Mouse (Mus musculus) liver, embryonic 12.5 days (tissue): ENCODE measurements around the gene Palld. TPM values are rescaled to one million over a fixed set of nuclear protein-coding genes. Genes with fewer than 3 reads are reported as not detected.

Source experiments
- ATAC-seq: fragments of 200-750 bp; cut with Nextera tagmentation; 2 replicates; pipeline ENCODE4 v1.8.0; 2017; ENCODE audit warnings: moderate number of reproducible peaks, mild to moderate bottlenecking, moderate library complexity
- H3K27ac ChIP-seq: fragments of 300-500 bp; sonication (generic); 2 replicates; pipeline ENCODE4 v1.5.1; 2016; ENCODE audit warnings: mild to moderate bottlenecking
- H3K27me3 ChIP-seq: fragments of 300-500 bp; sonication (generic); replicated peaks from 2 replicates; pipeline ENCODE4 v1.6.1; 2016; ENCODE audit warnings: mild to moderate bottlenecking, moderate library complexity
- H3K36me3 ChIP-seq: fragments of 300-500 bp; sonication (generic); 2 replicates; pipeline ENCODE4 v1.6.1; 2016; ENCODE audit warnings: mild to moderate bottlenecking, moderate library complexity
- H3K4me1 ChIP-seq: fragments of 300-500 bp; sonication (generic); 2 replicates; pipeline ENCODE4 v1.6.1; 2016
- H3K4me2 ChIP-seq: fragments of 300-500 bp; sonication (generic); 2 replicates; pipeline ENCODE4 v1.6.1; 2016; ENCODE audit warnings: mild to moderate bottlenecking, moderate library complexity
- H3K4me3 ChIP-seq: fragments of 300-500 bp; sonication (generic); 2 replicates; pipeline ENCODE4 v1.5.1; 2016; ENCODE audit warnings: mild to moderate bottlenecking, moderate library complexity
- H3K9ac ChIP-seq: fragments of 300-500 bp; sonication (generic); 2 replicates; pipeline ENCODE4 v1.6.1; 2016; ENCODE audit warnings: mild to moderate bottlenecking, moderate library complexity
- H3K9me3 ChIP-seq: fragments of 300-500 bp; sonication (generic); replicated peaks from 2 replicates; pipeline ENCODE4 v1.6.1; 2016; ENCODE audit warnings: mild to moderate bottlenecking, moderate library complexity
- WGBS: fragments of 180-500 bp; shearing (Covaris S2); methylation state at CpG from one replicate; pipeline ENCODE4 v1.1.7; 2016; ENCODE audit not compliant: insufficient replicate concordance; 5-methylcytosine and 5-hydroxymethylcytosine counted together
- polyA plus RNA-seq: library from polyadenylated mRNA; unstranded; fragments of >200 nt; fragmentation: Nextera tagmentation; extraction: Ambion mirVana; gene quantifications from 2 replicates; pipeline ENCODE4 v1.2.1, GENCODE M21; 2016

Gene Palld
- polyA plus RNA-seq, 1 experiment from 2014 or later = 8.4 TPM

GRCm38 (mm10) chr8:61908303-61909215 is 6.1 kb upstream of the Palld start:
- H3K27ac ChIP-seq = no peak overlapping the region

DNA sequence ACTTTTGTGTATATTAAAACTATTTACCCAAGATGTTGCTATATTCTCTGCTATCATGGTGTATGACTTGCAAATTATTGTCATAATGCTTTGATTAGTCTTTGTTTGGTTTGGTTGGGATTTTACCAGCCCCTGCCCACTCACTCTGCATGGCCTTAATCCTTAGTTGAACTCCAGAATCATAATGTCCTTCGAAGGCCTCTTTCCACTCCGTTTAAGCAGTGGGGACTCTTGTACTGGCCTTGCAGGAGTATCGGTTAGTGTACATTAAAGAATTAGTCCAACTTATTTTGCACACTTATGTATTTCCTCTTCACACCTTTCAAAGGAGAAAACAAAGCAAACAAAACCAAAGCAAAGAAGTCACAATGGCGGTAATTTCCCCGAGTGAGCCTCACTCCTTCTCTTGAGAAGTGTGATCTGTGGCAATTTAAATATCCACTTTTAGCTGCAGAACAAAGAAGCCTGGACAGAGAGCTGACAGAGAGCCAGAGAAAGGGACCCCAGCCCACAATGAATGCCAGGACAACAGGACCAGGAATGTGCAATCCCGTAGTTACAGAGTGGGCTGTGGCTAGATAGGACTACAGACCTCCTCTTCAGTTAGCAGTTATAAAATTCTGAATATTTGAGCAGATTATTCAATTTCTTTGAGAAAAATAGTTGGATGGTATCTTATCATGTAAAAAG is 1.3 kb downstream of the Palld start:
- no peaks in the 10 kb centered on the region for H3K4me1 ChIP-seq
- 70% methylated on average over 6 of the region's 6 CpGs for WGBS
- H3K9ac ChIP-seq = no peak overlapping the region
- no peak for ATAC-seq
- no peak overlapping the region for H3K4me3 ChIP-seq
- H3K36me3 ChIP-seq = no peaks in the 10 kb centered on the region
- no peak overlapping the region for H3K4me2 ChIP-seq
- no peaks in the 10 kb centered on the region for H3K9me3 ChIP-seq
- H3K27me3 ChIP-seq = no peaks in the 10 kb centered on the region
- no peak overlapping the region for H3K27ac ChIP-seq

More at GRCm38 (mm10) chr8:61908303-61909215, 6.1 kb upstream of the Palld start:
- no peak overlapping the region for H3K4me3 ChIP-seq
- H3K9ac ChIP-seq = no peak overlapping the region
- 28% methylated on average over 13 of the region's 13 CpGs for WGBS
- no peaks in the 10 kb centered on the region for H3K4me1 ChIP-seq
- no peaks in the 10 kb centered on the region for H3K36me3 ChIP-seq
- no peaks in the 10 kb centered on the region for H3K27me3 ChIP-seq
- H3K4me2 ChIP-seq = no peak overlapping the region
- no peak for ATAC-seq
- H3K9me3 ChIP-seq = no peaks in the 10 kb centered on the region

DNA sequence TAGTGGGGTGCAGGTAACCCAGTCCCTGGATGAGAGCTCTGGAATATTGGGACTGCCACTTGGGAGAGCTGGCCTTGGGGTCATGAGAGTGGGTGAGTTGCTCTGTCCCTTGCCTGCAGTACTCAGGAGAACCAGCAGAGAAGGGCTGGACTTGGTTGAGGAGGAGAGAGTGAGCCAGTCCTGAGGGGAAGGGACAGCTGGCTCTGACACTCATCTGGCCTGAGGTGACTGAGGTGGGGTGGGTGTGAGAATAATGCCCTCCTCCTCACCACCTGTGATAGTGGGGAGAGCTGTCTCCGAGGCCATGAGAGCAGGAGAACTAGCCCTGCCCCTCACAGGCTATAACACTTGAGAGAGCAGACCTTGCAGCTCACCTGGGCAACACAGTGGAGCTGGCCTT is 5.1 kb downstream of the Palld start:
- WGBS = 35% methylated on average over 1 of the region's 1 CpGs
- no peak overlapping the region for H3K9ac ChIP-seq
- H3K27ac ChIP-seq = no peak overlapping the region
- ATAC-seq = no peak
- H3K9me3 ChIP-seq = no peaks in the 10 kb centered on the region
- no peaks in the 10 kb centered on the region for H3K4me1 ChIP-seq
- no peak overlapping the region for H3K4me3 ChIP-seq
- no peaks in the 10 kb centered on the region for H3K27me3 ChIP-seq
- H3K36me3 ChIP-seq = no peaks in the 10 kb centered on the region
- no peak overlapping the region for H3K4me2 ChIP-seq

GRCm38 (mm10) chr8:61896742-61897141 is 5.7 kb downstream of the Palld start:
- Histone ChIP-seq H3K4me1 (no peaks in the 10 kb centered on the region), H3K27me3 (no peaks in the 10 kb centered on the region), H3K4me2 (no peak overlapping the region), H3K27ac (no peak overlapping the region), H3K9ac (no peak overlapping the region), H3K4me3 (no peak overlapping the region), H3K36me3 (no peaks in the 10 kb centered on the region), H3K9me3 (no peaks in the 10 kb centered on the region)
- WGBS = 50% methylated on average over 1 of the region's 1 CpGs
- no peak for ATAC-seq

DNA sequence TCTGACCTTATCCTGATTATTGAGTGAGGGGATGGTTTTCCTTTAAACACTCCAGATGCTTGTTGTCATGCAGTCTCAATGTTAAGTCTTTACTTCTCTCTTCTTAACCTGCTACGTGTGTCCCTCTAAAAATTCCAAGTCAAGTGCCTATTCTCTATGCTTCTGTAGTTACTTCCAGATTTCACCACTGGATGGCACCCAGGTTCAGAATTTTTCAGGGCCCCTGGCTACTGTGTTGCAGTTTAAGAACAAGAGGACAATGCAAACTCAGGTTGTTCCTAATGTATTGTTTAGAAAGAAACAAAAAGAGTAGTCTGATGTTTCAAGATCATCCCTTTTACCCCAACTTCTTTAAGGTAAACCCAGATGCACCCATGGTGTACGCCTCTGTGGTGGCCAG is 8.4 kb downstream of the Palld start:
- H3K4me2 ChIP-seq = no peak overlapping the region
- whole genome bisulfite sequencing = 53% methylated on average over 2 of the region's 2 CpGs
- no peaks in the 10 kb centered on the region for H3K27me3 ChIP-seq
- ATAC-seq = no peak
- no peak overlapping the region for H3K4me3 ChIP-seq
- no peaks in the 10 kb centered on the region for H3K4me1 ChIP-seq
- no peaks in the 10 kb centered on the region for H3K9me3 ChIP-seq
- H3K9ac ChIP-seq = no peak overlapping the region
- no peaks in the 10 kb centered on the region for H3K36me3 ChIP-seq
- H3K27ac ChIP-seq = no peak overlapping the region

- Histone ChIP-seq H3K27me3 (no peaks in the 10 kb centered on the region), H3K4me3 (no peak overlapping the region), H3K9me3 (no peaks in the 10 kb centered on the region), H3K9ac (no peak overlapping the region), H3K36me3 (no peaks in the 10 kb centered on the region), H3K27ac (peak overlapping the region; percentile 10; the same call in 1 of the 2 replicates), H3K4me1 (peaks cover 3% of the 10 kb centered on the region; the same call in 1 of the 2 replicates), H3K4me2 (0 out of 2 replicates have a peak overlapping the region, but pooled peaks have one; percentile 26)
- ATAC-seq = no peak
- WGBS = 16% methylated on average over 7 of the region's 7 CpGs
These were observed 24.9 kb downstream of the Palld start for GRCm38 (mm10) chr8:61877607-61878006.

GRCm38 (mm10) chr8:61875290-61875689 is 27.2 kb downstream of the Palld start:
- H3K9me3 ChIP-seq = no peaks in the 10 kb centered on the region
- H3K27ac ChIP-seq = no peak overlapping the region
- ATAC-seq = no peak
- H3K9ac ChIP-seq = no peak overlapping the region
- no peaks in the 10 kb centered on the region for H3K27me3 ChIP-seq
- H3K4me2 ChIP-seq = no peak overlapping the region
- H3K4me3 ChIP-seq = no peak overlapping the region
- H3K36me3 ChIP-seq = no peaks in the 10 kb centered on the region
- peaks cover 3% of the 10 kb centered on the region; the same call in 1 of the 2 replicates for H3K4me1 ChIP-seq
- 3% methylated on average over 5 of the region's 5 CpGs for WGBS

GRCm38 (mm10) chr8:61873994-61874393 is 28.5 kb downstream of the Palld start:
- Histone ChIP-seq H3K4me1 (peaks cover 3% of the 10 kb centered on the region; the same call in 1 of the 2 replicates), H3K9ac (no peak overlapping the region), H3K9me3 (no peaks in the 10 kb centered on the region), H3K27ac (no peak overlapping the region), H3K4me3 (no peak overlapping the region), H3K36me3 (no peaks in the 10 kb centered on the region), H3K4me2 (no peak overlapping the region), H3K27me3 (no peaks in the 10 kb centered on the region)
- no peak for ATAC-seq
- 46% methylated on average over 9 of the region's 9 CpGs for WGBS

- no peak overlapping the region for H3K9ac ChIP-seq
- no peaks in the 10 kb centered on the region for H3K4me1 ChIP-seq
- H3K9me3 ChIP-seq = no peaks in the 10 kb centered on the region
- H3K36me3 ChIP-seq = no peaks in the 10 kb centered on the region
- no peaks in the 10 kb centered on the region for H3K27me3 ChIP-seq
- WGBS = 70% methylated on average over 3 of the region's 3 CpGs
- no peak for ATAC-seq
- no peak overlapping the region for H3K4me2 ChIP-seq
- H3K27ac ChIP-seq = no peak overlapping the region
- no peak overlapping the region for H3K4me3 ChIP-seq
These were observed 34.0 kb downstream of the Palld start for GRCm38 (mm10) chr8:61868481-61868880.

- Histone ChIP-seq H3K27ac (no peak overlapping the region), H3K4me1 (no peaks in the 10 kb centered on the region), H3K4me3 (no peak overlapping the region), H3K9ac (no peak overlapping the region), H3K9me3 (no peaks in the 10 kb centered on the region), H3K4me2 (no peak overlapping the region), H3K27me3 (no peaks in the 10 kb centered on the region), H3K36me3 (no peaks in the 10 kb centered on the region)
- WGBS = 65% methylated on average over 1 of the region's 1 CpGs
- ATAC-seq = no peak
These were observed 35.6 kb downstream of the Palld start for GRCm38 (mm10) chr8:61866920-61867319.

GRCm38 (mm10) chr8:61865365-61865764 is 37.1 kb downstream of the Palld start:
- no peak overlapping the region for H3K4me2 ChIP-seq
- WGBS = 78% methylated on average over 7 of the region's 7 CpGs
- H3K4me3 ChIP-seq = no peak overlapping the region
- H3K9ac ChIP-seq = no peak overlapping the region
- no peak for ATAC-seq
- H3K9me3 ChIP-seq = no peaks in the 10 kb centered on the region
- no peak overlapping the region for H3K27ac ChIP-seq
- no peaks in the 10 kb centered on the region for H3K27me3 ChIP-seq
- no peaks in the 10 kb centered on the region for H3K36me3 ChIP-seq
- no peaks in the 10 kb centered on the region for H3K4me1 ChIP-seq

GRCm38 (mm10) chr8:61851270-61851669 is 51.2 kb downstream of the Palld start:
- Histone ChIP-seq H3K9ac (no peak overlapping the region), H3K4me1 (no peaks in the 10 kb centered on the region), H3K27ac (no peak overlapping the region), H3K36me3 (no peaks in the 10 kb centered on the region), H3K4me3 (no peak overlapping the region), H3K4me2 (no peak overlapping the region), H3K9me3 (no peaks in the 10 kb centered on the region), H3K27me3 (no peaks in the 10 kb centered on the region)
- WGBS = 57% methylated on average over 4 of the region's 4 CpGs
- no peak for ATAC-seq
